Mouse (Mus musculus) spleen, adult 18-20 months (tissue): ENCODE data around the gene Gm1043.
A peak's percentile ranks its signal among the peaks of the same experiment; 100 is the strongest.

Experiments used
- DNase-seq, 2 experiments: peaks; one replicate each; pipeline ENCODE4 v3.0.0; 2022; ENCODE audit warnings: mixed read lengths in 2 of 2

Gene Gm1043

GRCm38 (mm10) chr5:37206364-37206763 lies 121.2 kb downstream of the Gm1043 start:
- no peak for DNase-seq

GRCm38 (mm10) chr5:37212938-37213708 lies 128.0 kb downstream of the Gm1043 start:
- DNase-seq, result no peak

- DNase-seq, result no peak
Observed at GRCm38 (mm10) chr5:37213709-37214103, 128.5 kb downstream of the Gm1043 start.

- DNase-seq, result no peak
Observed at GRCm38 (mm10) chr5:37214614-37215013, 129.4 kb downstream of the Gm1043 start.

GRCm38 (mm10) chr5:37215276-37215675 lies 130.1 kb downstream of the Gm1043 start:
- no peak for DNase-seq

- DNase-seq, result no peak
Observed at GRCm38 (mm10) chr5:37219615-37220014, 134.4 kb downstream of the Gm1043 start.

- DNase-seq, result no peak
Observed at GRCm38 (mm10) chr5:37220575-37220974, 135.4 kb downstream of the Gm1043 start.

- DNase-seq, result no peak
Observed at GRCm38 (mm10) chr5:37221563-37221962, 136.4 kb downstream of the Gm1043 start.

- no peak for DNase-seq
Observed at GRCm38 (mm10) chr5:37222316-37222715, 137.1 kb downstream of the Gm1043 start.

- DNase-seq, result no peak
Observed at GRCm38 (mm10) chr5:37225708-37226107, 140.5 kb downstream of the Gm1043 start.

- no peak for DNase-seq
Observed at GRCm38 (mm10) chr5:37227956-37228680, 142.9 kb downstream of the Gm1043 start.

GRCm38 (mm10) chr5:37228894-37229293 lies 143.7 kb downstream of the Gm1043 start:
- DNase-seq, result no peak

- DNase-seq, result no peak
Observed at GRCm38 (mm10) chr5:37233010-37233557, 147.9 kb downstream of the Gm1043 start.

GRCm38 (mm10) chr5:37238654-37239053 lies 153.5 kb downstream of the Gm1043 start:
- no peak for DNase-seq

GRCm38 (mm10) chr5:37240550-37240949 lies 155.4 kb downstream of the Gm1043 start:
- DNase-seq, result no peak

- DNase-seq, result no peak
Observed at GRCm38 (mm10) chr5:37241224-37241623, 156.1 kb downstream of the Gm1043 start.

- no peak for DNase-seq
Observed at GRCm38 (mm10) chr5:37241651-37242151, 156.5 kb downstream of the Gm1043 start, which contains the start of gene Crmp1. Gene Crmp1, plus strand, starts transcription at chr5:37241940.

GRCm38 (mm10) chr5:37242360-37243168 lies 157.4 kb downstream of the Gm1043 start:
- DNase-seq, result no peak

GRCm38 (mm10) chr5:37243169-37243886 lies 158.2 kb downstream of the Gm1043 start:
- peak in 1 of 2 experiments; percentile 19 for DNase-seq

GRCm38 (mm10) chr5:37244161-37244560 lies 159.0 kb downstream of the Gm1043 start:
- DNase-seq, result no peak

GRCm38 (mm10) chr5:37244666-37245242 lies 159.6 kb downstream of the Gm1043 start:
- no peak for DNase-seq

GRCm38 (mm10) chr5:37245651-37246050 lies 160.5 kb downstream of the Gm1043 start:
- DNase-seq, result no peak
